In genomic region chr10:13360913-13361312, GRCm38 (mm10) we compare ENCODE assay signal across 15 mouse cellular contexts.
"Had no signal": no experiment of that assay in that cellular context is flagged by ENCODE, and none has a peak within 500 bp of the region (broad histone marks: within the 10 kb centered on the region; RNA-seq: fewer than 3 reads in every experiment).

No protein-coding gene starts in this region.

- H3K4me1 ChIP-seq: stomach, embryonic 15.5 days had no signal

- H3K4me3 ChIP-seq: neural tube, embryonic 13.5 days; neural tube, embryonic 15.5 days; stomach, embryonic 15.5 days had no signal

- H3K4me2 ChIP-seq: neural tube, embryonic 13.5 days; neural tube, embryonic 15.5 days; stomach, embryonic 15.5 days had no signal

- H3K9ac ChIP-seq: neural tube, embryonic 13.5 days; neural tube, embryonic 15.5 days; stomach, embryonic 15.5 days had no signal

- DNase-seq: retina, postnatal 1 day; right cerebral cortex, adult 18-20 months; right cerebral cortex, postnatal 14 days; right cerebral cortex, postnatal 25 days; right cerebral cortex, postnatal 4 days; spleen, adult 18-20 months; thymus, adult 18-20 months; thymus, adult 2 months; thymus, postnatal 25 days; thymus, postnatal 36 days; thymus, postnatal 4 days had no signal

- H3K36me3 ChIP-seq: neural tube, embryonic 13.5 days; neural tube, embryonic 15.5 days; stomach, embryonic 15.5 days had no signal

- H3K27ac ChIP-seq: neural tube, embryonic 13.5 days; neural tube, embryonic 15.5 days; stomach, embryonic 15.5 days; stomach, postnatal 0 days had no signal

- H3K27me3 ChIP-seq: neural tube, embryonic 13.5 days; neural tube, embryonic 15.5 days; stomach, embryonic 15.5 days had no signal

- H3K9me3 ChIP-seq: neural tube, embryonic 13.5 days; neural tube, embryonic 15.5 days; stomach, embryonic 15.5 days had no signal
